19 mouse cellular contexts compared by ENCODE assay signal in the genomic region with DNA sequence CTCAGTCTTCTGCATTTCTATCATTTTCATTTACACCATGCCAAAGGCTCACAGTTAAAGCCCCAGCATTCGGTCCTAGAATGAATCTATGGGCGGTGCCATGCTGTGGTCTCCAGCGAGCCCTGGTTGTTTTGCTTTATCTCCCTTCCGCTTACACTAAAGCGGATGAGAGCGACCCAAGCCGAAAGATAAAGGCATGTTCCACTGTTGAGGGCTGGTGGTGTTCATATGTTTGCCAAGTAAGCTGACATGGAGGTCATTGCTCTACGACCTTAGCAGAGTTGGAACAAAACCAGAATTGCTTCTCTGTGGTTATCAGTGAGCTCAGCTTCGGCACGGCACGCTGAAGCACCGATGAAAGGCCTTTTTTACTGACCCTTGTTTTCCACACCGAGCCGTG. TPM values are rescaled to one million over a fixed set of nuclear protein-coding genes. Genes with fewer than 3 reads are reported as not detected.
A peak's percentile ranks its signal among the peaks of the same experiment; 100 is the strongest.
DNase-seq lines count a peak whose midpoint lies in the region; ATAC-seq and TF ChIP-seq lines count a peak whose summit lies in the region.
"Had no signal": no experiment of that assay in that cellular context is flagged by ENCODE, and none has a peak within 500 bp of the region (broad histone marks: within the 10 kb centered on the region; RNA-seq: fewer than 3 reads in every experiment).

No protein-coding gene starts in this region.

- ATAC-seq in common myeloid progenitor, adult 5-6 weeks (replicated peaks; ENCODE audit: low read depth, poor library complexity, severe bottlenecking), result peak; percentile 66
- peak; percentile 91 for ATAC-seq in heart, postnatal 0 days (ENCODE audit: insufficient read depth, low read depth)
- peak; percentile 65 for ATAC-seq in liver, embryonic 14.5 days (ENCODE audit: insufficient read depth)
- no peak for ATAC-seq in frontal cortex, adult (ENCODE audit: low TSS enrichment)
- ATAC-seq: inflammation-experienced regulatory T-cells, adult 6 months had no signal

- TF ChIP-seq EP300 in heart, postnatal 0 days (IDR thresholded peaks at IDR 0.05; ENCODE audit: low read depth), result peak; percentile 50; the same call in 1 of the 2 replicates
- no peak for TF ChIP-seq EP300 in liver, embryonic 14.5 days (IDR thresholded peaks at IDR 0.05; ENCODE audit: low read depth)

- WGBS in heart, postnatal 0 days, result 16% methylated on average over 14 of the region's 14 CpGs
- WGBS in liver, embryonic 14.5 days (ENCODE audit: insufficient replicate concordance), result 42% methylated on average over 14 of the region's 14 CpGs

- peaks cover 15% of the 10 kb centered on the region for H3K4me1 ChIP-seq in heart, postnatal 0 days (ENCODE audit: control insufficient read depth, insufficient read depth)
- H3K4me1 ChIP-seq in liver, embryonic 14.5 days (replicated peaks; ENCODE audit: control insufficient read depth in 2 of 2, insufficient read depth in 2 of 2, low read length in 1 of 2), result peaks cover 0 to 4% of the 10 kb centered on the region in 2 experiments; a peak in 2 of 4 replicates
- H3K4me1 ChIP-seq: hindbrain, embryonic 10.5 days; megakaryocyte, embryonic 14.5 days had no signal

- H3K4me2 ChIP-seq in heart, postnatal 0 days (ENCODE audit: low read depth, low read length), result peak overlapping the region; percentile 54
- H3K4me2 ChIP-seq in liver, embryonic 14.5 days (ENCODE audit: low read depth), result peak overlapping the region; percentile 39

- H3K4me3 ChIP-seq in heart, postnatal 0 days (ENCODE audit: low read depth, low read length), result peak overlapping the region; percentile 14; the same call in 1 of the 2 replicates
- H3K4me3 ChIP-seq in liver, embryonic 14.5 days (ENCODE audit: insufficient read depth in 1 of 2, low read depth in 2 of 2, low read length in 2 of 2), result no peak overlapping the region
- H3K4me3 ChIP-seq: hindbrain, embryonic 10.5 days; megakaryocyte, embryonic 14.5 days had no signal

- H3K27me3 ChIP-seq in heart, postnatal 0 days (ENCODE audit: control insufficient read depth, insufficient read depth, low read length), result no peaks in the 10 kb centered on the region
- H3K27me3 ChIP-seq in liver, embryonic 14.5 days (ENCODE audit: control insufficient read depth, insufficient read depth, low read length), result no peaks in the 10 kb centered on the region
- H3K27me3 ChIP-seq: megakaryocyte, embryonic 14.5 days had no signal

- H3K27ac ChIP-seq in heart, postnatal 0 days (ENCODE audit: low read depth), result peak overlapping the region; percentile 55
- no peak overlapping the region for H3K27ac ChIP-seq in liver, embryonic 14.5 days
- H3K27ac ChIP-seq: hindbrain, embryonic 10.5 days; stomach, postnatal 0 days had no signal

- peak; percentile 24 for DNase-seq in heart, adult 8-10 months (ENCODE audit: low spot score)
- peak; percentile 88 for DNase-seq in heart, postnatal 0 days (ENCODE audit: low spot score)
- DNase-seq in liver, embryonic 14.5 days (ENCODE audit: low read depth in 3 of 3, low spot score in 3 of 3), result peak in 1 of 3 experiments; percentile 15
- DNase-seq in right cerebral cortex, postnatal 10 days (ENCODE audit: low spot score in 2 of 2), result no peak
- DNase-seq in adrenal gland, adult 18-20 months (ENCODE audit: low spot score in 2 of 2), result no peak
- no peak for DNase-seq in adipocyte (ENCODE audit: low spot score)
- DNase-seq: adrenal gland, adult 8-10 months; cerebellum, adult 2 months; gastrocnemius, postnatal 25 days; kidney, adult 8-10 months; kidney, postnatal 36 days; lung, postnatal 10 days; thymus, postnatal 36 days had no signal

- TF ChIP-seq CTCF in heart, postnatal 0 days (IDR thresholded peaks at IDR 0.05; ENCODE audit: low read depth), result no peak
- no peak for TF ChIP-seq CTCF in liver, embryonic 14.5 days (IDR thresholded peaks at IDR 0.05; ENCODE audit: low read depth)

- H3K9me3 ChIP-seq in heart, postnatal 0 days (replicated peaks; ENCODE audit: control insufficient read depth, low read length), result no peaks in the 10 kb centered on the region
- H3K9me3 ChIP-seq in liver, embryonic 14.5 days (ENCODE audit: control insufficient read depth, low read length), result no peaks in the 10 kb centered on the region
- H3K9me3 ChIP-seq: hindbrain, embryonic 10.5 days had no signal

- no peak overlapping the region for H3K9ac ChIP-seq in heart, postnatal 0 days (replicated peaks; ENCODE audit: low read depth, low read length)
- H3K9ac ChIP-seq in liver, embryonic 14.5 days (replicated peaks), result no peak overlapping the region

- no peaks in the 10 kb centered on the region for H3K36me3 ChIP-seq in heart, postnatal 0 days (replicated peaks; ENCODE audit: control insufficient read depth, insufficient read depth, low read length)
- H3K36me3 ChIP-seq in liver, embryonic 14.5 days (replicated peaks; ENCODE audit: control insufficient read depth, insufficient read depth, low read depth), result no peaks in the 10 kb centered on the region
- H3K36me3 ChIP-seq: hindbrain, embryonic 10.5 days had no signal

RNA-seq across cellular contexts. Expression of a gene that starts 32.5 kb away (rescaled TPM):
- total RNA-seq in common myeloid progenitor, adult 5-6 weeks (2017), result 4.0 and 8.9 TPM in 2 replicates
- 10 to 100 TPM; 12.5 to 30.7 (median 21.5) TPM for total RNA-seq in heart, adult 8-10 months (2022)
- 10.6 and 38.4 TPM in 2 replicates for total RNA-seq in heart, postnatal 0 days (2014; rRNA removed; ENCODE audit: low replicate concordance)
- polyA plus RNA-seq in heart, postnatal 0 days (2015; fragmentation: Nextera tagmentation; extraction: Ambion mirVana), result 4.4 and 5.6 TPM in 2 replicates
- polyA plus RNA-seq in liver, embryonic 14.5 days (2012; rRNA removed), result 0.47 and 0.65 TPM in 2 replicates
- polyA plus RNA-seq in liver, embryonic 14.5 days (2014; fragmentation: Nextera tagmentation; extraction: Ambion mirVana), result 0.44 and 1.0 TPM in 2 replicates
- 1 to 10 TPM; 7.3 to 9.7 TPM for total RNA-seq in adrenal gland, adult 18-20 months (2021)

Comparison
In these comparisons a context has a peak if more than half of its experiments do, and no peak if none do; other contexts are left out.
1. DNase-seq: peak in heart, adult 8-10 months (single experiment) and heart, postnatal 0 days (single experiment); none in right cerebral cortex, postnatal 10 days (0 of 2), adrenal gland, adult 18-20 months (0 of 2) and adipocyte (single experiment).